Mouse (Mus musculus) lung, postnatal 10 days (tissue): ENCODE measurements at regions not wholly inside any gene's neighbourhood (a gene's known extent, or its start where the extent isn't known, plus 50 kb on each side); places are given as distances from the start of the nearest gene placed in this dataset.
"Not testable (repeated sequence)": the region's sequence is repeated elsewhere in the genome, so short reads cannot be mapped to it uniquely, and the experiment has no call there.

Experiments used
- DNase-seq: peaks from one replicate; pipeline ENCODE4 v3.0.0; 2021

DNA sequence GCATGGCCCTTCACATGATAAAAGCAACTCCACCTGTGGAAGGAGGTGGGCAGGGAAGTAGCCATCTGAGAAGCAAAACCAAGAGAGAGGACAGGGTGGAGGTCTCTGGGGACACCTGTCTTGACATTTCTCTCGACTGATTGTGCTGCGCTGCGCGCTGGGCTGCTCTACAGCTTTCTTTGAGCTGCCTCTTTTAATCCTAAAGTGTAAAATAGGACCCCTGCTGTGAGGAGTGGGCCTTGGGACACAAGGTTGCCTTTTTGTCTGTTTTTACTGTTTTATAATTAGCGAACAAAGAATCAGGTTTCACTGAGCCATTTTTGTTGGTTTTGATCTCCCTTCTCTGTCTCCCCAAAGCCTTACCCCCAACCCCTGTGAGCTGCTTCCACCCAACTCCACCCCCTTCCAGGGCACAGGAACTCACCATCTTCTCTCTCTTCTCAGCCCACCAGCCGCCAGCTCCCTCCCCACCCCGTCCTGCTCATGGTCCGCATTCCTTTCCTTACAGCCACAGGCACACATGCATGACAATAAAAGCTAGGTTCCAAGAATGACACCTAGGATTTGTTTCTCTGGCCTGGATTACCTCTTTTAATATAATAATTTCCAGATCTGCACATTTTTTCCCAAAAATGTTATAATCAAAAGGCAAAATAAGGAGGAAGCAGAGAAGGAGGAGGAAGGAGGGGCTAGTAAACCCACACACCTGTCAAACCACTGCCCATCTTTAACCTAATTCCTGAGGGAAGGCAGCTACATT, 57.3 kb downstream of the Cbln4 start:
- no peak for DNase-seq

DNA sequence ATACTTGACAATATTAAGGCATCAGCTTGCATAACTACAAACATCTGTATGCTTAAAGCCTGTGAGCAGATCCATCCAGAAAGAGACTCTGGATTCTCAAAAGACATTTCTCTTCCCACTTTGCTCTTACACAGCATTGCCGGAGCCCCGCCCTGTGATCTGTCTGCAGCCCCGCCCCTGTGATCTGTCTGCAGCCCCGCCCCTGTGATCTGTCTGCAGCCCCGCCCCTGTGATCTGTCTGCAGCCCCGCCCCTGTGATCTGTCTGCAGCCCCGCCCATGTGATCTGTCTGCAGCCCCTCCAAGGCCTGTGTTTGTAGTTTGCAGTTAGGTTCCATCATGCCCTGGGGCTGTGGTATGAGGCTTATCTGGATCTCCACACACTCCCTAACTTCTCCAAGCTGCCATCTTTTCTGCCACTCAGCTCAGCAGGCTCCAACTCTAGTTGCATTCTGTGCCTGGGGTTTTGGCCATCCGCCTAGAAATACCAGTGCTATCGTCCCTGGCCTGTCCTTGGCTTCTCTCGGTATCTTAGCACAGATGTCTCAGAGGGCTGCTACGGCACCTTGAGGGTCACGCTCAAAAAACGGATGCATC, 73.9 kb downstream of the Cbln4 start:
- no peak for DNase-seq

DNA sequence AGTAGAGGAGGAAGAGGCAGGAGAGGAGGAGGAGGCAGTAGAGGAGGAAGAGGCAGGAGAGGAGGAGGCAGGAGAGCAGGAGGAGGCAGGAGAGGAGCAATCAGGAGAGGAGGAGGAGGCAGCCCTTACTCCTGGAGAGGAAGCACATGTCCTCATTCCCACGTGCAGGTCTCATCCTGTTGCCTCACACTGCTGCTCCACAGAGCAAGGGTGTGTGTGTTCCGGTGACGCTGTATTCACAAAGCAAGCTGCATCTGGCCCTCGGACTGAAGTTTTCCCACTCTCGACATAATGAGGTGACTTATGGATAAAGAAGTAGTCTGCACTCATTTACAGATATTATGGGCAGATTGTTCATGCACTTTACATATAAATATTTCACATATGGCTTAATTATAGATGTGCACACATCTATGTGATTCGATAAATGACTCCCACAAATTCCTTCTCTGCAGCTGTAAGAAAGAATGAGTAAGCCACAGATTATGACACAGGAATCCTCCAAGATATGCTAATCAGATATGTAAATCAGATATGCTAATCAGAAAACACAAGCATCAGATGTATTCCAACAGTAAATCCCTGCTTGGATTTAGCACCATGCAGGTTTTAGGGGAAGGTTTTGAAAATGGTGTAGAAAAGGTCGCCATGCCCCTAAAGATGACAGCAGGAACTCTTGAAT, 96.6 kb downstream of the Cbln4 start:
- DNase-seq: no peak

DNA sequence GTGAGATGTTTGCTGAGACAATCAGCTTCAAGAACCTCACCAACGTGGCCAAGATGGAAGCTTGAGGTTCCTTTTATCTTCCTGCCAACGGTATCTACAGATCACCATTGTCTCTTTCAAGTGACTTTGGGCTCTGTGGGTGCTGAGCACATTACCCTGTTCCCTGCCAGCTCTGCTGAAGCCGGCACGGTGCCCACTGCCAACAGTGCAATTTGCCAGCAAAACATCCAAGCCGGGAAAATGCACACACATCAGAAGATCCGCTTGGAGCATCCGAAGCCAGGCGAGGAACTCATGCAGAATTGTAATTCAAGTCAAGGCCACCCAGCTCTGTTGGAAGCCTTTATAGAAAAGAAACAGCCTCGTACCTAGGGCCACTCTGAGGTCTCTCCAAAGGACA, 100.6 kb downstream of the Cbln4 start:
- no peak for DNase-seq

GRCm38 (mm10) chr2:171935646-171936325, 107.5 kb downstream of the Cbln4 start:
- no peak for DNase-seq

- DNase-seq: no peak
Measured at GRCm38 (mm10) chr2:171920960-171921359, 122.3 kb downstream of the Cbln4 start.

DNA sequence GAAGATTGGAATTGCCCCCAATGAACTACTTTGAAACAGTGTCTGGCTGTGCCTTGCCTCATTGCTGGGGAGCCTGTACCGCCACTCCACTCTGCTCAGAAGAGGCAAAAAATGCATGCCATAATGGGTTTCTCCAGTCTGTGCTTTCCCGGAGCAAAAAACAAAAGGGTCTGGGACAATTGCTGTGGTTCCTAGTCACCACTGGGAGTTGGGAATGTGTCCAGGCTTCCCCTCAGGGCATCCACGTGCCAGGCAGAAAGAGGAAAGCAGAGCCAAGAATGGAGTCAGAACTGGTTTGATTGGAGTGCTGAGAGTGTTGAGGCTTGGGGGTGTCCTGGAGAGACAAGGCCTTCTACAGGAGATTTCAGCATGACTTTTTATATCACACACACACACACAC, 156.0 kb downstream of the Cbln4 start:
- DNase-seq: no peak

DNA sequence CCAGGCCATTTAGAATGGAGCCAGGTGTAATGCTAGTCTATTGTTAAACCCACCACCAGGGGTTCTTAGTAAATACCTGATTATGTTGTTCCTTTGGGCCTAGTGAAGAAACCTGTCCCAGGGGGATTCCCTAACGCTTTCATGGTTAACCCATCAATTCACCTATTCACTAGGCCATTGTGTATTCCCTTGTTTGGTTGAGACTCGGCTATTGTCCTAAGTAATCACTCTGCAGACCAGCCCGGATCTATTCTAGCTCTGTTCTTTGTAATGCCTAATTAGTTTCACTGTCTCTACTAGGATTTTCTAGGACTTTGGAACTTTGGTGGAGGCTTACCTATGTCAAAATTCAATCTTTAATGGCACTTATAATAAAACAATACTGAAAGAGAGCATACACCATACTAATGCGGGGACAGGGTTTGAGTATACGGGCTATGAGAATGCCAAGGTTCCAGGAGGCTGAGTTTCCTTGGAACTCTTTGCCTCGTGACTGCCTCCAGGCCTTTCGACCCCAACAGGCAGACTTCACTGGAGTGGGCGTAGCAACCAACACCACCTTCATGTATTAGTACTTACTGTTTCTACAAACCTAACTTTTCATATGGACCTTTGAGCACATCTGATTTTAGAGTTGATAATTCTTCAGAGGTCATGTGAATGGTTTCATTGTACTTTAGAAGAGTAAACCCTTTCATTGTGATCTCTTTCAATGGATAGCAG, 163.9 kb downstream of the Cbln4 start:
- DNase-seq: not testable (repeated sequence)

DNA sequence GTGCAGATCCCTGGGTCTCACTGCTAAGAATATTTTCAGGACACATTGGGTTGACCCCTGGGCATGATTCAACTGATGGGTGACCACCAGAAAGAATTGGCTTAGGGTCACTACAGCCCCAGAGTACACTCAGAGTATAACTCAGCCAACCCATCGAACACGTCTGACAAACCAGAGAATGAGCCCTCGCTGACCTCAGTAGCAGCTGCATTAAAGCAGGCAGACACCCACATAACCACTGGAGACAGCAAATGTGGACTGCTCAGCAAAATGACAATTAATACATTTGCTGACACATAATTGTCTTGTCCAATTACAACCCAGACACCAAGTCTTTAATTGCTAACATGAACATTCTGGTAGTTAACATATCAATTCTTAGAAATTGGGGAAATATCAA, 175.7 kb downstream of the Cbln4 start:
- no peak for DNase-seq

- no peak for DNase-seq
Measured at GRCm38 (mm10) chr2:171864376-171864965, 178.8 kb downstream of the Cbln4 start.

GRCm38 (mm10) chr2:171862626-171863025, 180.6 kb downstream of the Cbln4 start:
- DNase-seq: no peak

GRCm38 (mm10) chr2:171858894-171859293, 184.4 kb downstream of the Cbln4 start:
- DNase-seq: peak; percentile 5

- DNase-seq: no peak
Measured at GRCm38 (mm10) chr2:171856491-171856890, 186.8 kb downstream of the Cbln4 start.

- no peak for DNase-seq
Measured at GRCm38 (mm10) chr2:171846826-171847492, 196.3 kb downstream of the Cbln4 start.

GRCm38 (mm10) chr2:171840058-171840713, 203.1 kb downstream of the Cbln4 start:
- DNase-seq: no peak

GRCm38 (mm10) chr2:171822156-171822555, 221.1 kb downstream of the Cbln4 start:
- no peak for DNase-seq

DNA sequence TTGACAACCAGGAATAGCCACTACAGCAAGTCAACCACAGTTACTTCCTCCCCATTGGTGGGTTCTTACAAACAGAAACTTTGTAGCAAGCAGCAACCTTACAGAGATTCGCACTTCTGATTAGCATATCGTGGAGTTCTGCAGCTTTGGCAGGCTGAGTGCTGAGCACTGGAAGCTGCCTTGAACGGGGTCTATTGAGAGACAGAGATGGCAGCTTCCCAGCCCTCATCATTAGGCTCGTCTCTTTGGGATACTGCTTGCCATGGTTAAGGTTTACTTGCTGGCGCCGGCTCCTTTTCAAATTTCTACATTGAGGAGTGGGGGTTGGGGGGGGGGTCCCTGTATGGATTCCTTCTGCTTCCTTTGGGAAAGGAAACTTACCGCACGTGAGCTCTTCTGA, 224.8 kb downstream of the Cbln4 start:
- no peak for DNase-seq

GRCm38 (mm10) chr2:171816685-171817419, 226.4 kb downstream of the Cbln4 start:
- DNase-seq: no peak

GRCm38 (mm10) chr2:171812701-171813100, 230.6 kb downstream of the Cbln4 start:
- no peak for DNase-seq

DNA sequence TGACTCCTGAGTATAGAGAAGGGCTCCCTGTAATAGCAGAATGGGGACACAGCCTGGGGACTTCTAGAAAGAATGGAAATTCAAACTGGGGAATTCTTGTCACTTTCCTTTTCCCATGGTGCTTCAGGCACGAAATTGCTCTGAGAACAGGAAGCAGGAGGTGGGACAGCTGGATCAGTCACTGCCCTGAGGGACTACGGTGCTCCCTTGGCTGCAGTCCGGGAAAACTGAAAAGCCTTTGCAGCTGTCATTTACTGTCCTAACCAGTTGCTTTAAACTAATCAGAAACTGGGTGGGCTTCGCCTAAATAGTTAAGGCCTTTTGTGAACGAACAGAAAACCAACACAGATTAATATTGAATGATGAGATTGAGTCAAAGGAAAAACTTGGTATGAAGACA, 237.9 kb downstream of the Cbln4 start:
- DNase-seq: no peak
